Mouse (Mus musculus): Measurements from ENCODE around the gene Dnajb2.

DNA sequence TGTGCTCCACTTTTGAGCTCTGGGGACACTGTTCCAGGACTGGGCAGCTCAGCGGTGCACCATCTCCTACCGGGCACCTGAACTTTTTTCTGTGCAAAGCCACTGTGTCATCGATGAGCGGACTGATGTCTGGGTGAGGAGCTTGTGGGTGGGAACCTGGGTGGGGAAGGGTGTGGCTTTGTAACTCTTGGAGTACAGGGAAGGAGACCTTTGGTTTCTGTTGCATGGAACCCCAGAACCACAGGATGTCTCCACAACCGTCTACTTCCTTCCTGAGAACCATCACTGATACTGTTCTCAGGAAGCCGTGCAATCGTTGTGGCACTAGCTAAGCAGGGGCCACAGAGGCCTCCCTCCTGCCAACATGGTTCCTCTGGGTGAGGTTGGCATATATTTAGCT, 23.1 kb upstream of the Dnajb2 start:
- TF ChIP-seq CTCF (IDR thresholded peaks at IDR 0.05) (no peak), EP300 (IDR thresholded peaks at IDR 0.05; ENCODE audit: insufficient read depth, low read depth, low read length) (no peak), POLR2A (IDR thresholded peaks at IDR 0.05; ENCODE audit: insufficient read depth, low read depth, low read length) (no peak)

Measured in heart, adult 2 months (tissue).